Mouse (Mus musculus) hindbrain, postnatal 0 days (tissue): Measurements from ENCODE around the gene Dapk3. TPM values are rescaled to one million over a fixed set of nuclear protein-coding genes. Genes with fewer than 3 reads are reported as not detected.
A peak's percentile ranks its signal among the peaks of the same experiment; 100 is the strongest.

Experiments used
- ATAC-seq: fragments of 200-750 bp; cut with Nextera tagmentation; 2 replicates; pipeline ENCODE4 v1.8.0; 2017; ENCODE audit warnings: mild to moderate bottlenecking, moderate TSS enrichment, moderate library complexity
- DNase-seq: peaks from one replicate; pipeline ENCODE4 v3.0.0-alpha.2; 2015; ENCODE audit warnings: low spot score
- H3K27ac ChIP-seq: fragments of 300-500 bp; sonication (generic); 2 replicates; pipeline ENCODE4 v1.5.1; 2014; ENCODE audit warnings: mild to moderate bottlenecking
- H3K27me3 ChIP-seq: fragments of 300-500 bp; sonication (generic); 2 replicates; pipeline ENCODE4 v1.6.1; 2014; ENCODE audit warnings: low read length, mixed read lengths; ENCODE audit not compliant: insufficient read depth
- H3K36me3 ChIP-seq: fragments of 300-500 bp; sonication (generic); 2 replicates; pipeline ENCODE4 v1.6.1; 2014; ENCODE audit warnings: low read length, mixed read lengths; ENCODE audit not compliant: insufficient read depth
- H3K4me1 ChIP-seq: fragments of 300-500 bp; sonication (generic); 2 replicates; pipeline ENCODE4 v1.6.1; 2014; ENCODE audit warnings: antibody characterized with exemption, low read length, mixed read lengths; ENCODE audit not compliant: insufficient read depth
- H3K4me2 ChIP-seq: fragments of 300-500 bp; sonication (generic); 2 replicates; pipeline ENCODE4 v1.6.1; 2014; ENCODE audit warnings: low read depth, mild to moderate bottlenecking, low read length, moderate library complexity, mixed read lengths
- H3K4me3 ChIP-seq: fragments of 300-500 bp; sonication (generic); 2 replicates; pipeline ENCODE4 v1.5.1; 2014; ENCODE audit warnings: low read length
- H3K9ac ChIP-seq: fragments of 300-500 bp; sonication (generic); replicated peaks from 2 replicates; pipeline ENCODE4 v1.6.1; 2014; ENCODE audit warnings: mild to moderate bottlenecking, low read length, moderate library complexity, mixed read lengths
- H3K9me3 ChIP-seq: fragments of 300-500 bp; sonication (generic); 2 replicates; pipeline ENCODE4 v1.6.1; 2016; ENCODE audit warnings: low read length, mixed read lengths
- CTCF ChIP-seq: IDR thresholded peaks from 2 replicates; pipeline ENCODE4 v1.5.1; 2016; ENCODE audit warnings: antibody characterized with exemption, control low read depth, low read depth
- WGBS: fragments of 180-500 bp; shearing (Covaris S2); extraction: QIAGEN DNeasy Blood & Tissue Kit; methylation state at CpG from one replicate; pipeline ENCODE4 v1.1.7; 2014; 5-methylcytosine and 5-hydroxymethylcytosine counted together
- polyA plus RNA-seq: library from polyadenylated mRNA; unstranded; fragments of >200 nt; fragmentation: Nextera tagmentation; extraction: Ambion mirVana; gene quantifications from 2 replicates; pipeline ENCODE4 v1.2.1, GENCODE M21; 2015
- total RNA-seq: library from RNA; depleted of rRNA; stranded (reverse); fragments of >200 nt; gene quantifications from 2 replicates; pipeline ENCODE4 v1.2.3, GENCODE M21; 2014

Gene Dapk3
- total and polyA plus RNA-seq, 2 experiments from 2014 or later: 52.3 to 69.7 TPM

GRCm38 (mm10) chr10:81137252-81138130 is 45.3 kb upstream of the Dapk3 start:
- 1% methylated on average over 57 of the region's 89 CpGs for WGBS

GRCm38 (mm10) chr10:81138131-81138782 is 44.5 kb upstream of the Dapk3 start:
- Histone ChIP-seq H3K36me3 (no peaks in the 10 kb centered on the region), H3K4me2 (peak overlapping the region; percentile 68), H3K9ac (peak overlapping the region; percentile 96), H3K27ac (peak overlapping the region; percentile 77), H3K9me3 (no peaks in the 10 kb centered on the region), H3K27me3 (peaks cover 9% of the 10 kb centered on the region), H3K4me3 (peak overlapping the region; percentile 94), H3K4me1 (peaks cover 25% of the 10 kb centered on the region)
- ATAC-seq: no peak
- DNase-seq: peak; percentile 41
- WGBS: under 1% methylated on average over 22 of the region's 24 CpGs
- TF ChIP-seq CTCF: no peak

More at GRCm38 (mm10) chr10:81137252-81138130, 45.3 kb upstream of the Dapk3 start:
- ATAC-seq: peak; percentile 95
- peak overlapping the region; percentile 77 for H3K27ac ChIP-seq
- no peak for TF ChIP-seq CTCF
- peak; percentile 98 for DNase-seq
- H3K36me3 ChIP-seq: no peaks in the 10 kb centered on the region
- no peaks in the 10 kb centered on the region for H3K9me3 ChIP-seq
- H3K4me3 ChIP-seq: peak overlapping the region; percentile 94
- H3K9ac ChIP-seq: peak overlapping the region; percentile 96
- H3K27me3 ChIP-seq: peaks cover 9% of the 10 kb centered on the region
- peaks cover 25% of the 10 kb centered on the region for H3K4me1 ChIP-seq
- peak overlapping the region; percentile 99 for H3K4me2 ChIP-seq

- no peak for TF ChIP-seq CTCF
- 58% methylated on average over 11 of the region's 11 CpGs for WGBS
- Histone ChIP-seq H3K9me3 (no peaks in the 10 kb centered on the region), H3K36me3 (peaks cover 3% of the 10 kb centered on the region; the same call in 1 of the 2 replicates), H3K27ac (peak overlapping the region; percentile 77), H3K9ac (peak overlapping the region; percentile 96), H3K4me1 (peaks cover 25% of the 10 kb centered on the region), H3K4me3 (peak overlapping the region; percentile 94), H3K27me3 (peaks cover 6% of the 10 kb centered on the region), H3K4me2 (peak overlapping the region; percentile 68)
- DNase-seq: no peak
- no peak for ATAC-seq
These were observed 43.8 kb upstream of the Dapk3 start for GRCm38 (mm10) chr10:81138821-81139528.

GRCm38 (mm10) chr10:81139529-81139846 is 43.3 kb upstream of the Dapk3 start:
- Histone ChIP-seq H3K4me3 (0 out of 2 replicates have a peak overlapping the region, but pooled peaks have one; percentile 2), H3K9me3 (no peaks in the 10 kb centered on the region), H3K9ac (peak overlapping the region; percentile 96; the same call in 1 of the 2 replicates), H3K4me2 (peak overlapping the region; percentile 68), H3K27me3 (peaks cover under 1% of the 10 kb centered on the region), H3K36me3 (peaks cover 8% of the 10 kb centered on the region), H3K27ac (no peak overlapping the region), H3K4me1 (peaks cover 25% of the 10 kb centered on the region)
- WGBS: 72% methylated on average over 4 of the region's 4 CpGs
- ATAC-seq (no peak), DNase-seq (no peak)
- no peak for TF ChIP-seq CTCF

- no peaks in the 10 kb centered on the region; the same call in 1 of the 2 replicates for H3K27me3 ChIP-seq
- H3K36me3 ChIP-seq: peaks cover 13% of the 10 kb centered on the region
- H3K4me1 ChIP-seq: peaks cover 25% of the 10 kb centered on the region
- H3K4me2 ChIP-seq: peak overlapping the region; percentile 68
- H3K4me3 ChIP-seq: 0 out of 2 replicates have a peak overlapping the region, but pooled peaks have one; percentile 2
- no peak for DNase-seq
- no peak for ATAC-seq
- 0 out of 2 replicates have a peak overlapping the region, but pooled peaks have one; percentile 96 for H3K9ac ChIP-seq
- TF ChIP-seq CTCF: no peak
- H3K9me3 ChIP-seq: no peaks in the 10 kb centered on the region
- no peak overlapping the region for H3K27ac ChIP-seq
- 30% methylated on average over 8 of the region's 8 CpGs for WGBS
These were observed 42.8 kb upstream of the Dapk3 start for GRCm38 (mm10) chr10:81140005-81140404.

DNA sequence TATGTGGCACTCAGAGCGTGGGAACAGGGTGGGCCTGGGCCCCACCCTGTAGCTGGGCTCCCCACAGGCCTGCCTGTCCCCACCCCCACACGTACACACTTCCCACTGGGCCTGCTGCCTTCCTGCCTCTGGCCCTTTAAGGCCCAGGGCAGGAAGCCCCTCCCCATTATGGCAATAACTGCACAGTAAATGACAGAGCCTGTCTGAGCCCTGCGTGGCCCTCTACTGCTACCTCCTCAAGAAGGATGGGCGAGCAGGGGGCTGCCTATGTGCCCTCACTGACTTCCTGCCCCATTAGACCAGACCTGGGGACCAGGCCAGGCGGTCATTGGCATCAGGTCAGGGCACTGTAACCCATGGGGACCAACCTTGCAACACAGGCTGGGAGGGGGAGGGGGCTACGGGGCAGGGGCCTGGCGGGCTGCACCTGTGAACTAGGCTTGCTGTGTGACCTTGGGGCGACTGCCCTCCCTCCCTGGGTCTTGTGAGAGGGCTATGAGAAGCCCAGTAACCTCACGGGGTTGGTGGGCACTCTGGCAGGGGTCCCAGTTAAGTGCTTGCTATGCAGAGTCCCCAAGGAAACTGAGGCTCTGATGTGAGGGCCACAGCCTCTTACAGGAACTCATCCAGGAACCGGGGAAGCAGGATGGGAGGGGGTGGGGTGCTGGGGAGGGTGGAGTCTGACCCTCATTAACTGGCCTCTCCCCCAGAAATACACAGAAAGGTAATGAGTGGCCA is 41.9 kb upstream of the Dapk3 start:
- Histone ChIP-seq H3K4me2 (peak overlapping the region; percentile 68), H3K4me3 (peak overlapping the region; percentile 11), H3K9ac (peak overlapping the region; percentile 44; the same call in 1 of the 2 replicates), H3K27me3 (no peaks in the 10 kb centered on the region), H3K4me1 (peaks cover 22% of the 10 kb centered on the region), H3K36me3 (peaks cover 19% of the 10 kb centered on the region), H3K27ac (0 out of 2 replicates have a peak overlapping the region, but pooled peaks have one; percentile 1), H3K9me3 (no peaks in the 10 kb centered on the region)
- no peak for TF ChIP-seq CTCF
- 50% methylated on average over 10 of the region's 10 CpGs for WGBS
- DNase-seq (no peak), ATAC-seq (no peak)
